Mouse (Mus musculus) retina, postnatal 7 days (tissue): Measurements from ENCODE around the gene Garnl3.

Experiments used
- DNase-seq: peaks from one replicate; pipeline ENCODE4 v3.0.0-alpha.2; 2012; ENCODE audit warnings: low read depth, low spot score

Garnl3 gene

GRCm38 (mm10) chr2:33089356-33090032, 42.0 kb downstream of the Garnl3 start:
- peak; percentile 13 for DNase-seq

GRCm38 (mm10) chr2:33086671-33087363, 44.6 kb downstream of the Garnl3 start:
- no peak for DNase-seq

GRCm38 (mm10) chr2:33086016-33086596, 45.3 kb downstream of the Garnl3 start:
- no peak for DNase-seq

- no peak for DNase-seq
Observed at GRCm38 (mm10) chr2:33084221-33084620, 47.2 kb downstream of the Garnl3 start.

- no peak for DNase-seq
Observed at GRCm38 (mm10) chr2:33080166-33080565, 51.3 kb downstream of the Garnl3 start.

- DNase-seq = no peak
Observed at GRCm38 (mm10) chr2:33077252-33077651, 54.2 kb downstream of the Garnl3 start.

- DNase-seq = no peak
Observed at GRCm38 (mm10) chr2:33074931-33075330, 56.5 kb downstream of the Garnl3 start.

GRCm38 (mm10) chr2:33074188-33074587, 57.3 kb downstream of the Garnl3 start:
- DNase-seq = no peak

GRCm38 (mm10) chr2:33072333-33072732, 59.1 kb downstream of the Garnl3 start:
- DNase-seq = no peak

- DNase-seq = no peak
Observed at GRCm38 (mm10) chr2:33065610-33066009, 65.8 kb downstream of the Garnl3 start.

- DNase-seq = peak; percentile 19
Observed at GRCm38 (mm10) chr2:33062744-33063143, 68.7 kb downstream of the Garnl3 start.

- no peak for DNase-seq
Observed at GRCm38 (mm10) chr2:33058926-33059325, 72.5 kb downstream of the Garnl3 start.

GRCm38 (mm10) chr2:33057514-33057913, 73.9 kb downstream of the Garnl3 start:
- DNase-seq = no peak

GRCm38 (mm10) chr2:33053966-33054365, 77.5 kb downstream of the Garnl3 start:
- no peak for DNase-seq

- DNase-seq = no peak
Observed at GRCm38 (mm10) chr2:33047360-33047759, 84.1 kb downstream of the Garnl3 start.

GRCm38 (mm10) chr2:33046919-33047318, 84.5 kb downstream of the Garnl3 start:
- DNase-seq = no peak

GRCm38 (mm10) chr2:33045899-33046298, 85.6 kb downstream of the Garnl3 start:
- no peak for DNase-seq

GRCm38 (mm10) chr2:33042781-33043180, 88.7 kb downstream of the Garnl3 start:
- no peak for DNase-seq

GRCm38 (mm10) chr2:33041571-33041970, 89.9 kb downstream of the Garnl3 start:
- DNase-seq = no peak

- no peak for DNase-seq
Observed at GRCm38 (mm10) chr2:33037429-33037828, 94.0 kb downstream of the Garnl3 start.

- no peak for DNase-seq
Observed at GRCm38 (mm10) chr2:33035297-33035696, 96.2 kb downstream of the Garnl3 start.

GRCm38 (mm10) chr2:33033281-33033680, 98.2 kb downstream of the Garnl3 start:
- DNase-seq = no peak
